Mouse (Mus musculus) midbrain, embryonic 11.5 days (tissue): Measurements from ENCODE around the gene Dag1. TPM values are rescaled to one million over a fixed set of nuclear protein-coding genes. Genes with fewer than 3 reads are reported as not detected.
"Not testable (repeated sequence)": the region's sequence is repeated elsewhere in the genome, so short reads cannot be mapped to it uniquely, and the experiment has no call there.

Experiments used
- ATAC-seq: fragments of 200-750 bp; cut with Nextera tagmentation; 2 replicates; pipeline ENCODE4 v1.8.0; 2017; ENCODE audit warnings: moderate TSS enrichment, moderate library complexity; ENCODE audit not compliant: low FRiP score
- DNase-seq: peaks from one replicate; pipeline ENCODE4 v3.0.0; 2015; ENCODE audit warnings: low spot score; ENCODE audit errors: missing footprints
- H3K27ac ChIP-seq: fragments of 300-500 bp; sonication (generic); 2 replicates; pipeline ENCODE4 v1.5.1; 2014; ENCODE audit warnings: low read depth, low read length
- H3K27me3 ChIP-seq: fragments of 300-500 bp; sonication (generic); 2 replicates; pipeline ENCODE4 v1.6.1; 2014; ENCODE audit warnings: mild to moderate bottlenecking, low read length, moderate library complexity, mixed read lengths; ENCODE audit not compliant: control insufficient read depth, insufficient read depth
- H3K36me3 ChIP-seq: fragments of 300-500 bp; sonication (generic); 2 replicates; pipeline ENCODE4 v1.6.1; 2014; ENCODE audit warnings: mild to moderate bottlenecking, low read length, moderate library complexity, mixed read lengths; ENCODE audit not compliant: control insufficient read depth, insufficient read depth
- H3K4me1 ChIP-seq: fragments of 300-500 bp; sonication (generic); 2 replicates; pipeline ENCODE4 v1.6.1; 2014; ENCODE audit warnings: low read length; ENCODE audit not compliant: control insufficient read depth, insufficient read depth
- H3K4me2 ChIP-seq: fragments of 300-500 bp; sonication (generic); 2 replicates; pipeline ENCODE4 v1.6.1; 2014; ENCODE audit warnings: mild to moderate bottlenecking, moderate library complexity
- H3K4me3 ChIP-seq: fragments of 300-500 bp; sonication (generic); 2 replicates; pipeline ENCODE4 v1.5.1; 2014; ENCODE audit warnings: low read depth, low read length
- H3K9ac ChIP-seq: fragments of 300-500 bp; sonication (generic); 2 replicates; pipeline ENCODE4 v1.6.1; 2014; ENCODE audit warnings: low read length
- H3K9me3 ChIP-seq: fragments of 300-500 bp; sonication (generic); 2 replicates; pipeline ENCODE4 v1.6.1; 2016; ENCODE audit warnings: low read length; ENCODE audit not compliant: control insufficient read depth
- WGBS: fragments of 180-500 bp; shearing (Covaris S2); extraction: QIAGEN DNeasy Blood & Tissue Kit; methylation state at CpG from one replicate; pipeline ENCODE4 v1.1.7; 2014; 5-methylcytosine and 5-hydroxymethylcytosine counted together
- polyA plus RNA-seq: library from polyadenylated mRNA; unstranded; fragments of >200 nt; fragmentation: Nextera tagmentation; extraction: Ambion mirVana; gene quantifications from 2 replicates; pipeline ENCODE4 v1.2.1, GENCODE M21; 2014

Dag1 gene
- polyA plus RNA-seq, 1 experiment from 2014 or later: 55.2 TPM

- ATAC-seq: peak; percentile 88
- WGBS: 17% methylated on average over 18 of the region's 18 CpGs
Measured at GRCm38 (mm10) chr9:108296453-108297355, 32.9 kb upstream of the Dag1 start, which contains the start of gene Amt. Gene Amt (plus strand): TSS chr9:108296853.

GRCm38 (mm10) chr9:108290773-108291172, 27.0 kb upstream of the Dag1 start:
- 40% methylated on average over 6 of the region's 6 CpGs for WGBS
- DNase-seq: no peak
- no peak for ATAC-seq

More at GRCm38 (mm10) chr9:108296453-108297355, 32.9 kb upstream of the Dag1 start, which contains the start of gene Amt:
- Histone ChIP-seq H3K9ac (peak within 1 kb of the TSS; percentile 66), H3K4me3 (peak within 1 kb of the TSS; percentile 34), H3K9me3 (no peaks in the 10 kb centered on the region), H3K4me2 (peak within 1 kb of the TSS; percentile 57), H3K27me3 (no peaks in the 10 kb centered on the region), H3K27ac (peak within 1 kb of the TSS; percentile 66), H3K4me1 (peaks cover 18% of the 10 kb centered on the region), H3K36me3 (peaks cover 5% of the 10 kb centered on the region; the same call in 1 of the 2 replicates)
- peak; percentile 94 for DNase-seq

GRCm38 (mm10) chr9:108290016-108290750, 26.4 kb upstream of the Dag1 start, which contains the start of gene Nicn1:
Gene Nicn1 (plus strand): TSS chr9:108290429.
- H3K27ac ChIP-seq: peak within 1 kb of the TSS; percentile 70
- DNase-seq (peak; percentile 97), ATAC-seq (peak; percentile 98)
- peaks cover 2% of the 10 kb centered on the region; the same call in 1 of the 2 replicates for H3K4me1 ChIP-seq
- peak within 1 kb of the TSS; percentile 47 for H3K4me3 ChIP-seq
- no peaks in the 10 kb centered on the region for H3K27me3 ChIP-seq
- under 1% methylated on average over 32 of the region's 32 CpGs for WGBS
- peak within 1 kb of the TSS; percentile 74 for H3K9ac ChIP-seq
- H3K9me3 ChIP-seq: no peaks in the 10 kb centered on the region
- H3K4me2 ChIP-seq: peak within 1 kb of the TSS; percentile 50
- H3K36me3 ChIP-seq: 0 out of 2 replicates have a peak, but pooled peaks cover 2% of the 10 kb centered on the region

More at GRCm38 (mm10) chr9:108290773-108291172, 27.0 kb upstream of the Dag1 start:
- Histone ChIP-seq H3K4me2 (peak overlapping the region; percentile 50), H3K27ac (no peak overlapping the region), H3K4me3 (peak overlapping the region; percentile 47), H3K9ac (peak overlapping the region; percentile 55), H3K36me3 (0 out of 2 replicates have a peak, but pooled peaks cover 2% of the 10 kb centered on the region), H3K4me1 (peaks cover 2% of the 10 kb centered on the region; the same call in 1 of the 2 replicates), H3K9me3 (no peaks in the 10 kb centered on the region), H3K27me3 (no peaks in the 10 kb centered on the region)

- Histone ChIP-seq H3K9me3 (no peaks in the 10 kb centered on the region), H3K4me3 (no peak overlapping the region), H3K36me3 (0 out of 2 replicates have a peak, but pooled peaks cover 2% of the 10 kb centered on the region), H3K27me3 (no peaks in the 10 kb centered on the region), H3K4me2 (peak overlapping the region; percentile 50), H3K27ac (no peak overlapping the region), H3K4me1 (peaks cover 2% of the 10 kb centered on the region; the same call in 1 of the 2 replicates), H3K9ac (peak overlapping the region; percentile 74)
- no peak for DNase-seq
- 69% methylated on average over 2 of the region's 2 CpGs for WGBS
- ATAC-seq: no peak
Measured at GRCm38 (mm10) chr9:108289347-108289746, 25.6 kb upstream of the Dag1 start.

- not testable (repeated sequence) for H3K4me3 ChIP-seq, H3K4me1 ChIP-seq, ATAC-seq, H3K9me3 ChIP-seq, H3K27ac ChIP-seq, H3K27me3 ChIP-seq, DNase-seq, H3K36me3 ChIP-seq, H3K4me2 ChIP-seq, H3K9ac ChIP-seq
- WGBS: 78% methylated on average over 6 of the region's 6 CpGs
Measured at GRCm38 (mm10) chr9:108287526-108288238, 23.9 kb upstream of the Dag1 start.

- Histone ChIP-seq H3K9ac (no peak overlapping the region), H3K27ac (no peak overlapping the region), H3K4me1 (no peaks in the 10 kb centered on the region), H3K4me3 (no peak overlapping the region), H3K27me3 (no peaks in the 10 kb centered on the region), H3K4me2 (no peak overlapping the region), H3K36me3 (no peaks in the 10 kb centered on the region), H3K9me3 (no peaks in the 10 kb centered on the region)
- 16% methylated on average over 6 of the region's 6 CpGs for WGBS
- DNase-seq (peak; percentile 95), ATAC-seq (peak; percentile 71; the same call in 1 of the 2 replicates)
Measured at GRCm38 (mm10) chr9:108284410-108284809, 20.7 kb upstream of the Dag1 start.

- Histone ChIP-seq H3K27me3 (no peaks in the 10 kb centered on the region), H3K9ac (no peak overlapping the region), H3K4me1 (no peaks in the 10 kb centered on the region), H3K27ac (no peak overlapping the region), H3K9me3 (no peaks in the 10 kb centered on the region), H3K4me3 (no peak overlapping the region), H3K36me3 (no peaks in the 10 kb centered on the region), H3K4me2 (no peak overlapping the region)
- ATAC-seq (no peak), DNase-seq (no peak)
- WGBS: 58% methylated on average over 8 of the region's 8 CpGs
Measured at GRCm38 (mm10) chr9:108280071-108280828, 16.5 kb upstream of the Dag1 start.
